Mouse (Mus musculus) limb, embryonic 11.5 days (tissue): Measurements from ENCODE around the gene Plekha6. TPM values are rescaled to one million over a fixed set of nuclear protein-coding genes. Genes with fewer than 3 reads are reported as not detected.

Experiments used
- ATAC-seq: fragments of 200-750 bp; cut with Nextera tagmentation; 2 replicates; pipeline ENCODE4 v1.8.0; 2017; ENCODE audit warnings: low read depth; ENCODE audit not compliant: insufficient number of reproducible peaks, low FRiP score, low TSS enrichment
- DNase-seq: peaks from one replicate; pipeline ENCODE4 v3.0.0-alpha.2; 2015; ENCODE audit warnings: low spot score
- H3K27ac ChIP-seq: fragments of 300-500 bp; sonication (generic); replicated peaks from 2 replicates; pipeline ENCODE4 v1.5.1; 2014; ENCODE audit warnings: low read depth, mild to moderate bottlenecking, low read length
- H3K27me3 ChIP-seq: fragments of 300-500 bp; sonication (generic); 2 replicates; pipeline ENCODE4 v1.6.1; 2014; ENCODE audit warnings: mild to moderate bottlenecking, low read length, mixed read lengths; ENCODE audit not compliant: control insufficient read depth, insufficient read depth
- H3K36me3 ChIP-seq: fragments of 300-500 bp; sonication (generic); 2 replicates; pipeline ENCODE4 v1.6.1; 2014; ENCODE audit warnings: mild to moderate bottlenecking, low read length, moderate library complexity, mixed read lengths; ENCODE audit not compliant: control insufficient read depth, insufficient read depth
- H3K4me1 ChIP-seq: fragments of 300-500 bp; sonication (generic); 2 replicates; pipeline ENCODE4 v1.6.1; 2014; ENCODE audit warnings: low read length, mixed read lengths; ENCODE audit not compliant: control insufficient read depth, insufficient read depth
- H3K4me2 ChIP-seq: fragments of 300-500 bp; sonication (generic); 2 replicates; pipeline ENCODE4 v1.6.1; 2014; ENCODE audit warnings: low read depth, mild to moderate bottlenecking, moderate library complexity; ENCODE audit not compliant: severe bottlenecking
- H3K4me3 ChIP-seq: fragments of 300-500 bp; sonication (generic); 2 replicates; pipeline ENCODE4 v1.5.1; 2014; ENCODE audit warnings: low read depth, low read length
- H3K9ac ChIP-seq: fragments of 300-500 bp; sonication (generic); 2 replicates; pipeline ENCODE4 v1.6.1; 2014; ENCODE audit warnings: mild to moderate bottlenecking, low read length
- H3K9me3 ChIP-seq: fragments of 300-500 bp; sonication (generic); 2 replicates; pipeline ENCODE4 v1.6.1; 2016; ENCODE audit warnings: low read length; ENCODE audit not compliant: control insufficient read depth
- WGBS: fragments of 180-500 bp; shearing (Covaris S2); extraction: QIAGEN DNeasy Blood & Tissue Kit; methylation state at CpG from one replicate; pipeline ENCODE4 v1.1.7; 2014; 5-methylcytosine and 5-hydroxymethylcytosine counted together
- polyA plus RNA-seq: library from polyadenylated mRNA; unstranded; fragments of >200 nt; fragmentation: Nextera tagmentation; extraction: Ambion mirVana; gene quantifications from 2 replicates; pipeline ENCODE4 v1.2.1, GENCODE M21; 2014

The Plekha6 gene
- polyA plus RNA-seq, 1 experiment from 2014 or later, result 0.75 TPM

DNA sequence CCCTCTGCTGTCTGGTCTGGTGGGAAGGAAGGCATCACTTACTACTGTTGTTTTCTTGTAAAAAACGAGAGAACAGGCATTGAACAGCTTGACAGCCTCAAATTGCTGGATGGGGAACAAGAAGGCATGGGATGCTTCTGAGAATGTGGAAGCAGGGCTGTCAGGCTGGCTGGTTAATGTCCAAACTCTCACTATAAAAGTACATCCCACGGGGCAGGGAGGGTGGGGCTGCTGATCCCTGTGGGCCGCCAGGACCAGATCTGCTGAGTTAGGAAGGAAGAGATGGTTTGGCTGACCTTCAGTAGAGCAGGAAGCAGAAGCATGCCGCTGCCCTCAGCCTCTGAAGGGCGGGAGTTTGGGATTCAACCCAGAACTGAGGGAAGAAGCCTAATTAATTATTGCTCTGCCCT lies 87.6 kb downstream of the Plekha6 start:
- Histone ChIP-seq H3K4me1 (peaks cover 7% of the 10 kb centered on the region; the same call in 1 of the 2 replicates), H3K9ac (no peak overlapping the region), H3K27me3 (no peaks in the 10 kb centered on the region), H3K27ac (no peak overlapping the region), H3K9me3 (no peaks in the 10 kb centered on the region), H3K4me2 (no peak overlapping the region), H3K4me3 (no peak overlapping the region), H3K36me3 (no peaks in the 10 kb centered on the region)
- DNase-seq (no peak), ATAC-seq (no peak)
- WGBS, result 17% methylated on average over 5 of the region's 5 CpGs

DNA sequence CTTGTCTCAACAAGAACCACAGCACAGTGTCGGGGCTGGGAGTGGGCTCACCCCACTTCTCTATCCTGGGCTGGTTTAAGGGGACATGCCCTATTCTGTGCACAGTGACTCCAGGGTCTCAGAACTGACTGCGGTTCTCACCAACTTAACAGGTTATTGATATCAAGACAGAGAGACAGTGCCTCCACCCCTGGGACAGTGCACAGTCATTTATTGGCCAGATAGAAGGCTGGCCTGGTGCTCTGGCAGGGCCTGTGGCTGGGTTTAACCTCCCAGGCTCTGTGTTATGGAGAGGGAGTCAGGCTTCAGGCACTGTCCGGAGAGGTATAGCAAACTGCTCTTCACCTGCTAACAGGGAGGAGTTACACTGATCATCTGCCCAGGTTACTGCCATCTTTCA lies 88.2 kb downstream of the Plekha6 start:
- Histone ChIP-seq H3K4me2 (no peak overlapping the region), H3K27me3 (no peaks in the 10 kb centered on the region), H3K27ac (no peak overlapping the region), H3K4me3 (no peak overlapping the region), H3K9ac (no peak overlapping the region), H3K4me1 (peaks cover 7% of the 10 kb centered on the region; the same call in 1 of the 2 replicates), H3K9me3 (no peaks in the 10 kb centered on the region), H3K36me3 (no peaks in the 10 kb centered on the region)
- no peak for ATAC-seq
- no peak for DNase-seq
- WGBS, result 76% methylated on average over 3 of the region's 3 CpGs

DNA sequence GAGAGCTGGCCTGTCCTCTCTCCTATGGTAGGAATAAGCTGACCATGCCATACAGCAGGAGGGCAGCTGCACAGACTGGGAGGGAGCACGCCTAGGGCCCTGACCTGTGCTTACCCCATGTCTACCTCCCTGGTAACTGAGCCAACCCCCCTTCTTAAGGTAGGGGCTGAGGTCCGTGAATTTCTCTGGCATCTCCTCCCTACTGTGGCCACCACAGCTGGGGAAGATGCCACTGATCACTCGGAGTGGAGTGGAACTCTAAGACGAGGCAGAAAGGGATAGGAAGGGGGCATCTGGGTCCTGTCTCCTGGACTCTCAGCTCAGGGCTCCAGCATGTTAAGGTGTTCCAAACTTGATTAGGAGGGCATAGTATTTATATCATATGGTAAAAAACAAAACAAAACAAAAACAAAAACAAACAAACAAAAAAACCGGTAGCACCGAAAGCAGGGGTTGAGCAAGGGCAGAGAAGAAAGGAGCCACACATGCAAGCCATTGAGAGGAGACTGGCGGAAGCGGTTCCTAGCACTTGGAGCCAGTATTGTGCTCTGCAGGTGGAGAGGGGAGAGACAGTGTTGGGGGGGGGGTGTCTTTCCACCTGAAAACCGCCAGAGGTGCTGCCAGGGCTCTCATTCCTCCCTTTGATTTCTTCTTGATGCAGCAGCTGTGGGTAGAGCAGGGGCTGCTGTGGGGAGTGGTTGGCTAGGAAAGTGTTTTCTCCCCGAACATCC lies 89.0 kb downstream of the Plekha6 start:
- no peak overlapping the region for H3K27ac ChIP-seq
- DNase-seq (no peak), ATAC-seq (no peak)
- H3K4me2 ChIP-seq, result no peak overlapping the region
- H3K27me3 ChIP-seq, result no peaks in the 10 kb centered on the region
- no peaks in the 10 kb centered on the region for H3K9me3 ChIP-seq
- no peak overlapping the region for H3K9ac ChIP-seq
- WGBS, result 45% methylated on average over 10 of the region's 10 CpGs
- H3K4me1 ChIP-seq, result peaks cover 7% of the 10 kb centered on the region; the same call in 1 of the 2 replicates
- H3K36me3 ChIP-seq, result no peaks in the 10 kb centered on the region
- no peak overlapping the region for H3K4me3 ChIP-seq

DNA sequence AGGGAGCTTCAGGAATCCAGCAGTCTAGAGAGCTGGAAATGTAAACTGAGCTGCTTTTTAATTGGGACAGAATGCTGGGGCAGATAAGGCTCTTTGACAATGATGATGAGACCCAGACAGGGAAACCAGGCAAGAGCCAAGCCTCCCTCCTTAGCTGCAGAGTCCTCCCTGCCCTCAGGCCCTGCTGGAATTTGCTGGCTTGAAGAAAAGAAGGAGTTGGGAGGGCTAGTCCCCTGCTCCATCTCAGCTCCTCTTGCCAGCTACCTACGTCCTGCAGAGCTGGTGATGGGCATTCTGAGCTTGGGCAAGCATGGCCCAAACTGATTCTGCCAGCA lies 89.5 kb downstream of the Plekha6 start:
- no peaks in the 10 kb centered on the region for H3K9me3 ChIP-seq
- H3K36me3 ChIP-seq, result no peaks in the 10 kb centered on the region
- no peak overlapping the region for H3K4me3 ChIP-seq
- 46% methylated on average over 1 of the region's 1 CpGs for WGBS
- H3K4me1 ChIP-seq, result peaks cover 7% of the 10 kb centered on the region; the same call in 1 of the 2 replicates
- no peak overlapping the region for H3K9ac ChIP-seq
- H3K27ac ChIP-seq, result no peak overlapping the region
- no peak for ATAC-seq
- H3K4me2 ChIP-seq, result no peak overlapping the region
- H3K27me3 ChIP-seq, result no peaks in the 10 kb centered on the region
- no peak for DNase-seq

DNA sequence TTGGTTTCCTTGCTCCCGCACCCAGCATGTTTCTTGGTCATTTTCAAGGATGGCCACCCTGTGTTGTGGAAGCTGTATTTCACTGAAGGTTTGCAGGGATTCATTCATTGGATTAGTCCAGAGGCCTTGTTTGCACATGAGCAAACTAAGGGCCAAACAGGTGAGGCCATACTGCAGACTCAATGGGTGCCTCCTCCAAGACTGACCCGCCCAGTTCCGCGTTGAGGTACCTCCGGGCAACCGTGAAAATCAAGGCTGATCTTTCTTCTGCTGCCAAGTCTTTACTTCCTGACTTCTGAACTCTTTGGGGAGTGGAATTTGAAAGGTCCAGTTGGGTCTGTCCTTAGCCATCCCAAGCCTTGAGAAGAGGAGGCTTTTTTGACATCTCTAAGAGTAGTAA lies 90.2 kb downstream of the Plekha6 start:
- Histone ChIP-seq H3K27me3 (no peaks in the 10 kb centered on the region), H3K4me1 (peaks cover 7% of the 10 kb centered on the region; the same call in 1 of the 2 replicates), H3K4me2 (no peak overlapping the region), H3K9ac (no peak overlapping the region), H3K36me3 (no peaks in the 10 kb centered on the region), H3K4me3 (no peak overlapping the region), H3K27ac (no peak overlapping the region), H3K9me3 (no peaks in the 10 kb centered on the region)
- ATAC-seq (no peak), DNase-seq (no peak)
- 87% methylated on average over 6 of the region's 6 CpGs for WGBS

DNA sequence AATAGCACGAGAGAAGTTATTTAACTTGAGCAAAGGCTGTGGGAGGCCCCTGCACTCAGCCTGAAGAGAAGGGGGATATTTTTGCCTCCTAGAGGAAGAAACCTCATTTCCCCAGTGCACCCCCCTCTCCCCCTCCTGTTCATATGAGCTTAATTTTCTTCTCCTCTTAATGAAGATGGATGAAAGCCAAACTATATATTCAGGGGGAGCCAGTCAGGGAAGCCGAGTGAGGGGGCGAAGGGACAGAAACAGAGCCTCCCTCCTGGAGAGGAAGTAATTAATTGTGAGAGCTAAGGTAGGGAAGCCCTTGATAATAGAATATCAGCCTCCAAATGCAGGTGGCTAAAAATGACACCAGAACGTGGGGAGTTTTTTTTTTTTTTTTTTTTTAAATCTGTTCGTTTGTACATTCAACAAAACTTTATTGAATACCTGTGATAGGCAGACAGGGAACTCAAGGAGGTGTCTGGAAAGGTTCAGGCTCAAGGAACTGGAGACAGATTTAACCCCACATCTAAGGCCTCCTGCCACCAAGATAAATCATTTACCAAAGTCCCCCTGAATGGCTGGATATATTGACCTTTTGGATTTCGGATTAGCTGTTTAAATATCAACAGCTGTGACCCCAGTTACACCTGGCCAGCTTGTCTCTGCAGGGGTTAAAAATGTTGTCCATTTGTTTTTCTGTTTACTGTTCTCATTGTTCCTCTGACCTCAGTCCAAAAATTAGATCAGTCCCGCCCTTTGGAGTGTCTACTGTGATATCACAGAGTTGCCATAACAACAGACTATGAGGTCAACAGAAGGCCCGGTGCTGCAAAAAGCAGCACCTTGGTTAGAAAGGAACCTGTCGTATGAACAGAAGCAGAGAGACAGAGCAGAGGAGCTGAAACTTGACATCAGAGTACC lies 91.1 kb downstream of the Plekha6 start:
- H3K27ac ChIP-seq, result no peak overlapping the region
- H3K9me3 ChIP-seq, result no peaks in the 10 kb centered on the region
- no peaks in the 10 kb centered on the region for H3K27me3 ChIP-seq
- no peak for DNase-seq
- 27% methylated on average over 9 of the region's 9 CpGs for WGBS
- peaks cover 7% of the 10 kb centered on the region; the same call in 1 of the 2 replicates for H3K4me1 ChIP-seq
- no peak overlapping the region for H3K4me2 ChIP-seq
- no peak for ATAC-seq
- H3K9ac ChIP-seq, result no peak overlapping the region
- H3K36me3 ChIP-seq, result no peaks in the 10 kb centered on the region
- H3K4me3 ChIP-seq, result no peak overlapping the region

DNA sequence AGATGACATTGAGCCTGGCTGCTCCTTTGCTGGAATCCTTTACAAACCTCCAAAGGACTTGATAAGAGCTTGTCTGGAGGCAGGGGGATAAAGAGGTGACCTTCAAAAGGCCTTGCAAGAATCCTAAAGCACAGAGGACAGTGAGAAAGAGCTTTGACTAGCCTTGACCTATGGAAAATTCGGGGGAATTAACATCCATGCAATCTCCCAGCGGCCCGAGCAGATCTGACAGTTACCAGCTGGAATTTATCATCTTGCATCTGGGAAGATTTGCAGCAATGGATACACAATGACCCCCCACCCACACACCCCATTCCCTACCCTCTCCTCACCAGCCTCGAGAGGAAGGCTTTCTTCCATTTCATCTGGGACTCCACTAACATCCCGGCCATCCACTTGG lies 91.8 kb downstream of the Plekha6 start:
- no peak overlapping the region for H3K4me2 ChIP-seq
- peaks cover 7% of the 10 kb centered on the region; the same call in 1 of the 2 replicates for H3K4me1 ChIP-seq
- ATAC-seq, result no peak
- H3K27ac ChIP-seq, result no peak overlapping the region
- H3K9ac ChIP-seq, result no peak overlapping the region
- H3K9me3 ChIP-seq, result no peaks in the 10 kb centered on the region
- no peak for DNase-seq
- H3K27me3 ChIP-seq, result no peaks in the 10 kb centered on the region
- H3K4me3 ChIP-seq, result no peak overlapping the region
- H3K36me3 ChIP-seq, result no peaks in the 10 kb centered on the region
- 42% methylated on average over 5 of the region's 5 CpGs for WGBS

DNA sequence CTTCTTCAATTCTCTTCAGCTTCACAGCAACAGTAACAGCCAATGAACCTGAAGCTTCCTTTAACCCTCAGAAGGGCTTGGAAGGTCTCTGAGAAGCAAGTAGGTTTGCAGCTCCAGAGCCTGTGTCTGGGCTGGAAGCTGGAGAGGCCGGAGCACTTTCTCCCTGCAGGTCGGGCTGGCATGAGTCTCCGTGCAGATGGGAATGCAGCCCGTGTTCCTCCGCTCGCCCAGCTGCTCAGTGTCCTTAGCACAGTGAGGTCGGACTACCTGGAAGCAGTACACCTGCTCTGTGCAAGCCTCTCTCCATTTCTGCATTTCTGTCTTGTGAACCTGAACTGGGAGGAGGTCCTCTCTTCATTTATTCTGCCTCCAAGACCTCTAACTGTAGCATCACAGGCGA lies 92.3 kb downstream of the Plekha6 start:
- DNase-seq, result no peak
- Histone ChIP-seq H3K4me3 (no peak overlapping the region), H3K9me3 (no peaks in the 10 kb centered on the region), H3K27ac (no peak overlapping the region), H3K4me2 (no peak overlapping the region), H3K4me1 (peaks cover 3% of the 10 kb centered on the region; the same call in 1 of the 2 replicates), H3K9ac (no peak overlapping the region), H3K27me3 (no peaks in the 10 kb centered on the region), H3K36me3 (no peaks in the 10 kb centered on the region)
- no peak for ATAC-seq
- WGBS, result 81% methylated on average over 8 of the region's 8 CpGs
